Mouse (Mus musculus): ENCODE results near the gene Npepps. TPM values are rescaled to one million over a fixed set of nuclear protein-coding genes. Genes with fewer than 3 reads are reported as not detected.

Gene Npepps
- polyA plus RNA-seq, 1 experiment, result 102 TPM

GRCm38 (mm10) chr11:97189231-97189630 lies 91.2 kb downstream of the Npepps start:
- TF ChIP-seq CTCF (IDR thresholded peaks at IDR 0.05; ENCODE audit: low read depth, low read length) (no peak), POLR2A (IDR thresholded peaks at IDR 0.05; ENCODE audit: borderline replicate concordance, low read depth, low read length) (no peak)
- H3K27ac ChIP-seq (ENCODE audit: insufficient read depth, low read depth, low read length), result peak overlapping the region; percentile 86; the same call in 1 of the 2 replicates
- H3K4me1 ChIP-seq (ENCODE audit: control insufficient read depth, insufficient read depth, low read length), result peaks cover 10% of the 10 kb centered on the region
- H3K4me3 ChIP-seq (ENCODE audit: insufficient read depth, low read length), result no peak overlapping the region

GRCm38 (mm10) chr11:97188643-97188955 lies 91.8 kb downstream of the Npepps start:
- TF ChIP-seq CTCF (IDR thresholded peaks at IDR 0.05; ENCODE audit: low read depth, low read length) (no peak), POLR2A (IDR thresholded peaks at IDR 0.05; ENCODE audit: borderline replicate concordance, low read depth, low read length) (no peak)
- Histone ChIP-seq H3K4me1 (ENCODE audit: control insufficient read depth, insufficient read depth, low read length) (peaks cover 12% of the 10 kb centered on the region), H3K4me3 (ENCODE audit: insufficient read depth, low read length) (peak overlapping the region; percentile 62), H3K27ac (ENCODE audit: insufficient read depth, low read depth, low read length) (peak overlapping the region; percentile 86)

GRCm38 (mm10) chr11:97187764-97188642 lies 92.4 kb downstream of the Npepps start, which contains the start of gene Kpnb1:
Gene Kpnb1 (minus strand): TSS chr11:97187881.
- peak within 1 kb of the TSS; percentile 87 for H3K4me3 ChIP-seq (ENCODE audit: insufficient read depth, low read length)
- peaks cover 12% of the 10 kb centered on the region for H3K4me1 ChIP-seq (ENCODE audit: control insufficient read depth, insufficient read depth, low read length)
- H3K27ac ChIP-seq (ENCODE audit: insufficient read depth, low read depth, low read length), result peak within 1 kb of the TSS; percentile 87
- TF ChIP-seq CTCF (IDR thresholded peaks at IDR 0.05; ENCODE audit: low read depth, low read length), result no peak
- TF ChIP-seq POLR2A (IDR thresholded peaks at IDR 0.05; ENCODE audit: borderline replicate concordance, low read depth, low read length), result no peak

GRCm38 (mm10) chr11:97186947-97187763 lies 93.3 kb downstream of the Npepps start:
- H3K27ac ChIP-seq (ENCODE audit: insufficient read depth, low read depth, low read length), result peak overlapping the region; percentile 87
- peaks cover 12% of the 10 kb centered on the region for H3K4me1 ChIP-seq (ENCODE audit: control insufficient read depth, insufficient read depth, low read length)
- TF ChIP-seq CTCF (IDR thresholded peaks at IDR 0.05; ENCODE audit: low read depth, low read length) (no peak), POLR2A (IDR thresholded peaks at IDR 0.05; ENCODE audit: borderline replicate concordance, low read depth, low read length) (no peak)
- peak overlapping the region; percentile 87 for H3K4me3 ChIP-seq (ENCODE audit: insufficient read depth, low read length)

GRCm38 (mm10) chr11:97185704-97186614 lies 94.5 kb downstream of the Npepps start:
- TF ChIP-seq CTCF (IDR thresholded peaks at IDR 0.05; ENCODE audit: low read depth, low read length) (no peak), POLR2A (IDR thresholded peaks at IDR 0.05; ENCODE audit: borderline replicate concordance, low read depth, low read length) (no peak)
- Histone ChIP-seq H3K4me1 (ENCODE audit: control insufficient read depth, insufficient read depth, low read length) (peaks cover 12% of the 10 kb centered on the region), H3K27ac (ENCODE audit: insufficient read depth, low read depth, low read length) (peak overlapping the region; percentile 62; the same call in 1 of the 2 replicates), H3K4me3 (ENCODE audit: insufficient read depth, low read length) (peak overlapping the region; percentile 73)

GRCm38 (mm10) chr11:97184875-97185274 lies 95.6 kb downstream of the Npepps start:
- no peak for TF ChIP-seq CTCF (IDR thresholded peaks at IDR 0.05; ENCODE audit: low read depth, low read length)
- no peak overlapping the region for H3K27ac ChIP-seq (ENCODE audit: insufficient read depth, low read depth, low read length)
- H3K4me1 ChIP-seq (ENCODE audit: control insufficient read depth, insufficient read depth, low read length), result peaks cover 14% of the 10 kb centered on the region
- H3K4me3 ChIP-seq (ENCODE audit: insufficient read depth, low read length), result no peak overlapping the region

GRCm38 (mm10) chr11:97182446-97182845 lies 98.0 kb downstream of the Npepps start:
- Histone ChIP-seq H3K4me1 (ENCODE audit: control insufficient read depth, insufficient read depth, low read length) (peaks cover 16% of the 10 kb centered on the region), H3K4me3 (ENCODE audit: insufficient read depth, low read length) (no peak overlapping the region), H3K27ac (ENCODE audit: insufficient read depth, low read depth, low read length) (no peak overlapping the region)
- no peak for TF ChIP-seq POLR2A (IDR thresholded peaks at IDR 0.05; ENCODE audit: borderline replicate concordance, low read depth, low read length)
- TF ChIP-seq CTCF (IDR thresholded peaks at IDR 0.05; ENCODE audit: low read depth, low read length), result no peak

- Histone ChIP-seq H3K27ac (ENCODE audit: insufficient read depth, low read depth, low read length) (no peak overlapping the region), H3K4me3 (ENCODE audit: insufficient read depth, low read length) (no peak overlapping the region), H3K4me1 (ENCODE audit: control insufficient read depth, insufficient read depth, low read length) (peaks cover 16% of the 10 kb centered on the region)
- no peak for TF ChIP-seq POLR2A (IDR thresholded peaks at IDR 0.05; ENCODE audit: borderline replicate concordance, low read depth, low read length)
- TF ChIP-seq CTCF (IDR thresholded peaks at IDR 0.05; ENCODE audit: low read depth, low read length), result no peak
Measured at GRCm38 (mm10) chr11:97181061-97181460, 99.4 kb downstream of the Npepps start.

GRCm38 (mm10) chr11:97178198-97178597 lies 102.2 kb downstream of the Npepps start:
- TF ChIP-seq POLR2A (IDR thresholded peaks at IDR 0.05; ENCODE audit: borderline replicate concordance, low read depth, low read length) (no peak), CTCF (IDR thresholded peaks at IDR 0.05; ENCODE audit: low read depth, low read length) (no peak)
- H3K27ac ChIP-seq (ENCODE audit: insufficient read depth, low read depth, low read length), result no peak overlapping the region
- peaks cover 4% of the 10 kb centered on the region; the same call in 1 of the 2 replicates for H3K4me1 ChIP-seq (ENCODE audit: control insufficient read depth, insufficient read depth, low read length)
- H3K4me3 ChIP-seq (ENCODE audit: insufficient read depth, low read length), result no peak overlapping the region

Measured in bone marrow macrophage, adult 2 months (primary cell).